ENCODE assay signal across 8 mouse cellular contexts in the genomic region with DNA sequence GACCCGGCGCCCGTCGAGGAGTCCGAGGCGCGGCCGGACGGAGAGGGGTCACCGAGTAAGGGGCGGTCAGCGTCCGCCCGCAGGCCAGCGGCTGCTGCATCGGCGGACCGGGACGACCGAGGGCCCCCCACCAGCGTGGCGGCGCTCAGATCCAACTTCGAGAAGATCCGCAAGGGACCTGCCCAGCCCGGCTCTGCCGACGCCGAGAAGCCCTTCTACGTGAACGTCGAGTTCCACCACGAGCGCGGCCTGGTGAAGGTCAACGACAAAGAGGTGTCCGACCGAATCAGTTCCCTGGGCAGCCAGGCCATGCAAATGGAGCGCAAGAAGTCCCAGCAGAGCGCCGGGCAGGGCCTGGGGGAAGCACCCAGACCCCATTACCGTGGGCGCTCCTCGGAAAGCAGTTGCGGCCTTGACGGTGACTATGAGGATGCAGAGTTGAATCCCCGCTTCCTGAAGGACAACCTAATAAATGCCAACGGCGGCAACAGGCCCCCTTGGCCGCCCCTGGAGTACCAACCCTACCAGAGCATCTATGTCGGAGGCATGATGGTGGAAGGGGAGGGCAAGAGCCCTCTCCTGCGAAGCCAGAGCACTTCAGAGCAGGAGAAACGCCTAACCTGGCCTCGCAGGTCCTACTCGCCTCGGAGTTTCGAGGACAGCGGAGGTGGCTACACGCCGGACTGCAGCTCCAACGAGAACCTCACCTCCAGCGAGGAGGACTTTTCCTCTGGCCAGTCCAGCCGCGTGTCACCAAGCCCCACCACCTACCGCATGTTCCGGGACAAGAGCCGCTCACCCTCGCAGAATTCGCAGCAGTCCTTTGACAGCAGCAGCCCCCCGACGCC. TPM values are rescaled to one million over a fixed set of nuclear protein-coding genes. Genes with fewer than 3 reads are reported as not detected.
DNase-seq lines count a peak whose midpoint lies in the region; ATAC-seq lines count a peak whose summit lies in the region.

No protein-coding gene starts in this region.

- H3K9me3 ChIP-seq in forebrain, embryonic 14.5 days (replicated peaks; ENCODE audit: control insufficient read depth, low read length), result no peaks in the 10 kb centered on the region

- no peaks in the 10 kb centered on the region for H3K27me3 ChIP-seq in forebrain, embryonic 14.5 days (replicated peaks; ENCODE audit: control insufficient read depth, insufficient read depth, low read length)

- peak overlapping the region; percentile 86 for H3K9ac ChIP-seq in forebrain, embryonic 14.5 days (ENCODE audit: low read length)

- no peaks in the 10 kb centered on the region for H3K36me3 ChIP-seq in forebrain, embryonic 14.5 days (ENCODE audit: control insufficient read depth, insufficient read depth, low read length)

- intact Hi-C loops in left cerebral cortex, postnatal 4 days (cut with DNase I), result no loop called here
- intact Hi-C loops in left cerebral cortex, postnatal 25 days (cut with DNase I), result loop anchor here (5.0 kb wide), 1 partner anchor 41 kb away; no protein-coding TSS in a partner anchor
- intact Hi-C loops in left cerebral cortex, postnatal 14 days (cut with DNase I), result loop anchor here (5.0 kb wide), 1 partner anchor 51 kb away; no protein-coding TSS in a partner anchor

- DNase-seq in left cerebral cortex, postnatal 4 days, result peak; percentile 28
- no peak for DNase-seq in left cerebral cortex, postnatal 25 days (ENCODE audit: low spot score in 2 of 2)
- peak; percentile 50 for DNase-seq in adrenal gland, postnatal 10 days
- DNase-seq in forebrain, embryonic 14.5 days (ENCODE audit: low spot score), result peak; percentile 22
- DNase-seq in kidney, adult 11 months, result peak; percentile 27
- peak; percentile 43 to 44 for DNase-seq in lung, postnatal 4 days
- DNase-seq in testis, postnatal 10 days (ENCODE audit: low spot score), result peak; percentile 61
- no peak for DNase-seq in left cerebral cortex, postnatal 14 days (ENCODE audit: low spot score in 2 of 2)

- no peak for ATAC-seq in forebrain, embryonic 14.5 days

- H3K4me1 ChIP-seq in forebrain, embryonic 14.5 days (ENCODE audit: control insufficient read depth, insufficient read depth, low read length), result peaks cover 44% of the 10 kb centered on the region

- WGBS in forebrain, embryonic 14.5 days, result 1% methylated on average over 71 of the region's 71 CpGs

- peak overlapping the region; percentile 92 for H3K4me3 ChIP-seq in forebrain, embryonic 14.5 days (ENCODE audit: low read depth, low read length)

- peak overlapping the region; percentile 93 for H3K4me2 ChIP-seq in forebrain, embryonic 14.5 days (ENCODE audit: low read length)

- peak overlapping the region; percentile 87; the same call in 1 of the 2 replicates for H3K27ac ChIP-seq in forebrain, embryonic 14.5 days (ENCODE audit: low read depth, low read length)

RNA-seq across cellular contexts. Expression of a gene that starts 1.2 kb away (rescaled TPM):
- total RNA-seq in left cerebral cortex, postnatal 4 days (2021), result 10 to 100 TPM; 91.0 to 94.5 TPM
- total RNA-seq in left cerebral cortex, postnatal 25 days (2021), result 100 to 1,000 TPM in 1 of 2 experiments, 10 to 100 TPM in 1; 92.8 to 112 TPM
- 10 to 100 TPM; 21.6 to 24.0 TPM for total RNA-seq in adrenal gland, postnatal 10 days (2021)
- 12.6 and 12.8 TPM in 2 replicates for polyA plus RNA-seq in forebrain, embryonic 14.5 days (2014; fragmentation: Nextera tagmentation; extraction: Ambion mirVana)
- 10 to 100 TPM; 82.9 to 84.1 TPM for total RNA-seq in left cerebral cortex, postnatal 14 days (2021)

RNA-seq across cellular contexts. Expression of a gene that starts 24.7 kb away (rescaled TPM):
- total RNA-seq in left cerebral cortex, postnatal 4 days (2021), result 10 to 100 TPM; 35.5 to 36.1 TPM
- 10 to 100 TPM; 29.3 to 35.7 TPM for total RNA-seq in left cerebral cortex, postnatal 25 days (2021)
- total RNA-seq in adrenal gland, postnatal 10 days (2021), result 10 to 100 TPM in 1 of 2 experiments, 1 to 10 TPM in 1; 7.1 to 12.5 TPM
- 10.5 and 11.1 TPM in 2 replicates for polyA plus RNA-seq in forebrain, embryonic 14.5 days (2014; fragmentation: Nextera tagmentation; extraction: Ambion mirVana)
- 10 to 100 TPM; 37.7 to 39.6 TPM for total RNA-seq in left cerebral cortex, postnatal 14 days (2021)

RNA-seq across cellular contexts. Expression of a gene that starts 29.2 kb away (rescaled TPM):
- total RNA-seq in left cerebral cortex, postnatal 4 days (2021), result under 1 TPM; 0.70 to 0.81 TPM
- under 1 TPM; 0.25 to 0.55 TPM for total RNA-seq in left cerebral cortex, postnatal 25 days (2021)
- under 1 TPM in 1 of 2 experiments, not detected in 1; 0.39 TPM for total RNA-seq in adrenal gland, postnatal 10 days (2021)
- polyA plus RNA-seq in forebrain, embryonic 14.5 days (2014; fragmentation: Nextera tagmentation; extraction: Ambion mirVana), result 0.22 TPM in 1 of 2 replicates, not detected in the other
- total RNA-seq in left cerebral cortex, postnatal 14 days (2021), result 1 to 10 TPM in 1 of 2 experiments, under 1 TPM in 1; 0.93 to 1.1 TPM

Comparison
In these comparisons a context has a peak if more than half of its experiments do, and no peak if none do; other contexts are left out.
1. DNase-seq: peak in left cerebral cortex, postnatal 4 days (single experiment), adrenal gland, postnatal 10 days (single experiment), forebrain, embryonic 14.5 days (single experiment), kidney, adult 11 months (single experiment), lung, postnatal 4 days (2 of 2) and testis, postnatal 10 days (single experiment); none in left cerebral cortex, postnatal 25 days (0 of 2) and left cerebral cortex, postnatal 14 days (0 of 2).